Mouse (Mus musculus) stomach, embryonic 16.5 days (tissue): ENCODE results near the gene Celsr3. TPM values are rescaled to one million over a fixed set of nuclear protein-coding genes. Genes with fewer than 3 reads are reported as not detected.
A peak's percentile ranks its signal among the peaks of the same experiment; 100 is the strongest.

Source experiments
- ATAC-seq: fragments of 200-750 bp; cut with Nextera tagmentation; 2 replicates; pipeline ENCODE4 v1.8.0; 2017; ENCODE audit warnings: moderate number of reproducible peaks, moderate TSS enrichment; ENCODE audit not compliant: insufficient read depth, low FRiP score
- H3K27ac ChIP-seq: fragments of 300-500 bp; sonication (generic); 2 replicates; pipeline ENCODE4 v1.5.1; 2014; ENCODE audit warnings: low read length
- H3K27me3 ChIP-seq: fragments of 300-500 bp; sonication (generic); 2 replicates; pipeline ENCODE4 v1.6.1; 2014; ENCODE audit warnings: low read length, control low read depth, mixed read lengths; ENCODE audit not compliant: control insufficient read depth, insufficient read depth
- H3K36me3 ChIP-seq: fragments of 300-500 bp; sonication (generic); 2 replicates; pipeline ENCODE4 v1.6.1; 2014; ENCODE audit warnings: low read length; ENCODE audit not compliant: control insufficient read depth, insufficient read depth
- H3K4me1 ChIP-seq: fragments of 300-500 bp; sonication (generic); 2 replicates; pipeline ENCODE4 v1.6.1; 2014; ENCODE audit warnings: low read length, control low read depth, mixed read lengths; ENCODE audit not compliant: control insufficient read depth, insufficient read depth
- H3K4me2 ChIP-seq: fragments of 300-500 bp; sonication (generic); 2 replicates; pipeline ENCODE4 v1.6.1; 2014; ENCODE audit warnings: low read depth, low read length, mixed read lengths
- H3K4me3 ChIP-seq: fragments of 300-500 bp; sonication (generic); replicated peaks from 2 replicates; pipeline ENCODE4 v1.5.1; 2014; ENCODE audit warnings: mild to moderate bottlenecking, low read length
- H3K9ac ChIP-seq: fragments of 300-500 bp; sonication (generic); 2 replicates; pipeline ENCODE4 v1.6.1; 2014; ENCODE audit warnings: low read length
- H3K9me3 ChIP-seq: fragments of 300-500 bp; sonication (generic); replicated peaks from 2 replicates; pipeline ENCODE4 v1.6.1; 2016; ENCODE audit warnings: low read length, control low read depth; ENCODE audit not compliant: control insufficient read depth
- WGBS: fragments of 180-500 bp; shearing (Covaris S2); extraction: QIAGEN DNeasy Blood & Tissue Kit; methylation state at CpG from one replicate; pipeline ENCODE4 v1.1.7; 2014; 5-methylcytosine and 5-hydroxymethylcytosine counted together
- polyA plus RNA-seq: library from polyadenylated mRNA; unstranded; fragments of >200 nt; fragmentation: Nextera tagmentation; extraction: Ambion mirVana; gene quantifications from 2 replicates; pipeline ENCODE4 v1.2.1, GENCODE M21; 2015

The Celsr3 gene
- polyA plus RNA-seq, 1 experiment from 2014 or later, result 1.0 TPM

GRCm38 (mm10) chr9:108798508-108799075, 27.5 kb upstream of the Celsr3 start:
- no peak for ATAC-seq
- no peaks in the 10 kb centered on the region for H3K27me3 ChIP-seq
- H3K4me2 ChIP-seq, result no peak overlapping the region
- H3K27ac ChIP-seq, result no peak overlapping the region
- H3K4me1 ChIP-seq, result peaks cover 24% of the 10 kb centered on the region
- H3K9ac ChIP-seq, result no peak overlapping the region
- H3K9me3 ChIP-seq, result no peaks in the 10 kb centered on the region
- H3K4me3 ChIP-seq, result no peak overlapping the region
- 75% methylated on average over 5 of the region's 5 CpGs for WGBS
- peaks cover 32% of the 10 kb centered on the region for H3K36me3 ChIP-seq

GRCm38 (mm10) chr9:108799564-108799963, 26.6 kb upstream of the Celsr3 start:
- Histone ChIP-seq H3K4me2 (no peak overlapping the region), H3K4me1 (peaks cover 21% of the 10 kb centered on the region), H3K36me3 (peaks cover 32% of the 10 kb centered on the region), H3K9ac (no peak overlapping the region), H3K27ac (no peak overlapping the region), H3K27me3 (no peaks in the 10 kb centered on the region), H3K4me3 (no peak overlapping the region), H3K9me3 (no peaks in the 10 kb centered on the region)
- 78% methylated on average over 3 of the region's 3 CpGs for WGBS
- no peak for ATAC-seq

GRCm38 (mm10) chr9:108805768-108806167, 20.4 kb upstream of the Celsr3 start:
- Histone ChIP-seq H3K4me3 (no peak overlapping the region), H3K9me3 (no peaks in the 10 kb centered on the region), H3K4me2 (no peak overlapping the region), H3K27ac (no peak overlapping the region), H3K27me3 (no peaks in the 10 kb centered on the region), H3K9ac (no peak overlapping the region), H3K36me3 (peaks cover 11% of the 10 kb centered on the region; the same call in 1 of the 2 replicates), H3K4me1 (peaks cover 15% of the 10 kb centered on the region)
- WGBS, result 80% methylated on average over 8 of the region's 8 CpGs
- no peak for ATAC-seq

- Histone ChIP-seq H3K4me1 (peaks cover 15% of the 10 kb centered on the region), H3K9me3 (no peaks in the 10 kb centered on the region), H3K4me2 (no peak overlapping the region), H3K36me3 (peaks cover 11% of the 10 kb centered on the region; the same call in 1 of the 2 replicates), H3K27me3 (no peaks in the 10 kb centered on the region), H3K4me3 (no peak overlapping the region), H3K27ac (no peak overlapping the region), H3K9ac (no peak overlapping the region)
- no peak for ATAC-seq
These were observed 19.7 kb upstream of the Celsr3 start for GRCm38 (mm10) chr9:108806379-108806778.

GRCm38 (mm10) chr9:108806831-108807230, 19.3 kb upstream of the Celsr3 start:
- peaks cover 15% of the 10 kb centered on the region for H3K4me1 ChIP-seq
- H3K4me2 ChIP-seq, result no peak overlapping the region
- no peaks in the 10 kb centered on the region for H3K9me3 ChIP-seq
- no peak overlapping the region for H3K4me3 ChIP-seq
- 83% methylated on average over 1 of the region's 1 CpGs for WGBS
- peaks cover 11% of the 10 kb centered on the region; the same call in 1 of the 2 replicates for H3K36me3 ChIP-seq
- H3K27me3 ChIP-seq, result no peaks in the 10 kb centered on the region
- ATAC-seq, result no peak
- no peak overlapping the region for H3K27ac ChIP-seq
- no peak overlapping the region for H3K9ac ChIP-seq

GRCm38 (mm10) chr9:108807674-108808073, 18.4 kb upstream of the Celsr3 start:
- H3K36me3 ChIP-seq, result 0 out of 2 replicates have a peak, but pooled peaks cover 4% of the 10 kb centered on the region
- peak overlapping the region; percentile 57; the same call in 1 of the 2 replicates for H3K9ac ChIP-seq

GRCm38 (mm10) chr9:108808163-108808665, 17.9 kb upstream of the Celsr3 start, which contains the start of gene Nckipsd:
TSS of gene Nckipsd (plus strand) at chr9:108808368.
- H3K36me3 ChIP-seq, result 0 out of 2 replicates have a peak, but pooled peaks cover 4% of the 10 kb centered on the region
- peak; percentile 90 for ATAC-seq
- WGBS, result under 1% methylated on average over 61 of the region's 62 CpGs
- no peaks in the 10 kb centered on the region for H3K9me3 ChIP-seq
- peak within 1 kb of the TSS; percentile 83 for H3K4me3 ChIP-seq
- H3K27ac ChIP-seq, result peak within 1 kb of the TSS; percentile 8; the same call in 1 of the 2 replicates
- peaks cover 15% of the 10 kb centered on the region for H3K4me1 ChIP-seq
- H3K9ac ChIP-seq, result peak within 1 kb of the TSS; percentile 88
- H3K4me2 ChIP-seq, result peak within 1 kb of the TSS; percentile 93
- H3K27me3 ChIP-seq, result no peaks in the 10 kb centered on the region

More at GRCm38 (mm10) chr9:108807674-108808073, 18.4 kb upstream of the Celsr3 start:
- H3K27ac ChIP-seq, result no peak overlapping the region
- H3K4me3 ChIP-seq, result no peak overlapping the region
- H3K9me3 ChIP-seq, result no peaks in the 10 kb centered on the region
- no peaks in the 10 kb centered on the region for H3K27me3 ChIP-seq
- no peak for ATAC-seq
- WGBS, result 57% methylated on average over 5 of the region's 5 CpGs
- H3K4me1 ChIP-seq, result peaks cover 15% of the 10 kb centered on the region
- H3K4me2 ChIP-seq, result no peak overlapping the region

- no peak for ATAC-seq
- no peaks in the 10 kb centered on the region for H3K9me3 ChIP-seq
- WGBS, result 64% methylated on average over 5 of the region's 5 CpGs
- peak overlapping the region; percentile 93 for H3K4me2 ChIP-seq
- peak overlapping the region; percentile 29; the same call in 1 of the 2 replicates for H3K27ac ChIP-seq
- H3K4me3 ChIP-seq, result peak overlapping the region; percentile 83; the same call in 1 of the 2 replicates
- H3K36me3 ChIP-seq, result 0 out of 2 replicates have a peak, but pooled peaks cover 4% of the 10 kb centered on the region
- H3K9ac ChIP-seq, result peak overlapping the region; percentile 88
- no peaks in the 10 kb centered on the region for H3K27me3 ChIP-seq
- H3K4me1 ChIP-seq, result peaks cover 15% of the 10 kb centered on the region
These were observed 16.9 kb upstream of the Celsr3 start for GRCm38 (mm10) chr9:108809188-108809587.

GRCm38 (mm10) chr9:108809723-108810122, 16.4 kb upstream of the Celsr3 start:
- H3K4me1 ChIP-seq, result peaks cover 15% of the 10 kb centered on the region
- H3K27me3 ChIP-seq, result no peaks in the 10 kb centered on the region
- H3K36me3 ChIP-seq, result 0 out of 2 replicates have a peak, but pooled peaks cover 7% of the 10 kb centered on the region
- no peaks in the 10 kb centered on the region for H3K9me3 ChIP-seq
- 59% methylated on average over 6 of the region's 6 CpGs for WGBS
- peak overlapping the region; percentile 93; the same call in 1 of the 2 replicates for H3K4me2 ChIP-seq
- peak overlapping the region; percentile 88; the same call in 1 of the 2 replicates for H3K9ac ChIP-seq
- H3K27ac ChIP-seq, result peak overlapping the region; percentile 29; the same call in 1 of the 2 replicates
- H3K4me3 ChIP-seq, result no peak overlapping the region
- no peak for ATAC-seq
